Mouse (Mus musculus): ENCODE measurements around the gene Osbpl9. TPM values are rescaled to one million over a fixed set of nuclear protein-coding genes. Genes with fewer than 3 reads are reported as not detected.

Osbpl9 gene
- total and polyA plus RNA-seq, 3 experiments: 55.5 to 73.5 (median 59.2) TPM

- in situ Hi-C loops (cut with MboI; ENCODE audit: low pct_ligation_motif_present, low pct_unique_long_range_greater_than_20kb, low sequenced_read_pairs): no loop called here
- H3K9me3 ChIP-seq (replicated peaks; ENCODE audit: low read length): no peaks in the 10 kb centered on the region
- no peak within 1 kb of the TSS for H3K9ac ChIP-seq (ENCODE audit: insufficient read depth, low read depth)
- H3K4me1 ChIP-seq (ENCODE audit: control insufficient read depth in 1 of 2, insufficient read depth in 2 of 2): peaks cover 6 to 23% of the 10 kb centered on the region in 2 experiments; a peak in 3 of 4 replicates
- no peak within 1 kb of the TSS for H3K4me2 ChIP-seq (ENCODE audit: insufficient read depth, low read depth, poor library complexity, severe bottlenecking)
- TF ChIP-seq MEF2A (IDR thresholded peaks at IDR 0.05; ENCODE audit: borderline replicate concordance, low read depth, low read length) (no peak), TBP (conservative IDR thresholded peaks at IDR 0.05; ENCODE audit: low read depth, low read length) (no peak), MAFK (IDR thresholded peaks at IDR 0.05; ENCODE audit: insufficient replicate concordance, low read length) (no peak), CHD1 (IDR thresholded peaks at IDR 0.05; ENCODE audit: low read depth, low read length) (no peak)
- dilution Hi-C loops (cut with MboI; ENCODE audit: extremely low pct_ligation_motif_present, extremely low pct_unique_long_range_greater_than_20kb, low sequenced_read_pairs): no loop called here
- H3K27ac ChIP-seq (ENCODE audit: insufficient read depth, low read depth): no peak within 1 kb of the TSS
- H3K79me2 ChIP-seq (replicated peaks; ENCODE audit: control insufficient read depth, extremely low read depth, insufficient read depth, poor library complexity, severe bottlenecking): no peaks in the 10 kb centered on the region
- H3K36me3 ChIP-seq (replicated peaks in 1 of 2; ENCODE audit: control insufficient read depth in 1 of 2, insufficient read depth in 1 of 2, low read length in 1 of 2): no peaks in the 10 kb centered on the region
- no peak within 1 kb of the TSS for H3K4me3 ChIP-seq (replicated peaks in 1 of 3; ENCODE audit: low read depth in 2 of 3, low read length in 2 of 3, poor library complexity in 1 of 3)
- no peak for DNase-seq (ENCODE audit: extremely low read depth)
- H3K27me3 ChIP-seq (replicated peaks): peaks cover 5% of the 10 kb centered on the region
Measured at GRCm38 (mm10) chr4:109234185-109234584, 32.1 kb upstream of the Osbpl9 start, which contains the start of gene Calr4. TSS of gene Calr4 (plus strand) at chr4:109234485.

DNA sequence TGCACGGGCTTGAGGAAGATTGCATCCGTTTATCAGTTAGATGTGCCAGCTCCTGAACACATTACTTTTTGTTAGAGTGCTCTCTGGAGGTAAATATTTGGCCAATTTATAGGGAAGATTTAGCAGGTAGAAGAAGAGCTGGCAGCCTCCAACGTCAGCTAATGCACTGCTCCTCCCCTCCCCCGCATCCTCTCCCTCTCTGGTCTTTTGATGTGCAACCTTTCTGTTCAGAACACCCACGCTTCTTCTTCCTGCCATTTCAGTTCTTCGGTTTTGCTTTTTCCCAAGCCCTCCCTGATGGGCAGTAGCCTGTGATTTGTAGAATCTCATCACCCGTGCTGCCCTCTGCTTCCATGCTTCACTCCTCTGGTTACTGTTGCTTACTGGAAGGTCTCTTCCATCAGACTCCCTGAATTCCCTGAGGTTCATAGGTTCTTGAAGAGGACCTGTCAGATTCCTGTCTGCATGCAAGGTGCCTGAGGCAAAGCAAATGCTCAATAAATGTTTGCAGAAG, 27.8 kb upstream of the Osbpl9 start:
- H3K36me3 ChIP-seq (replicated peaks in 1 of 2; ENCODE audit: control insufficient read depth in 1 of 2, insufficient read depth in 1 of 2, low read length in 1 of 2): no peaks in the 10 kb centered on the region
- in situ Hi-C loops (cut with MboI; ENCODE audit: low pct_ligation_motif_present, low pct_unique_long_range_greater_than_20kb, low sequenced_read_pairs) (no loop called here), dilution Hi-C loops (cut with MboI; ENCODE audit: extremely low pct_ligation_motif_present, extremely low pct_unique_long_range_greater_than_20kb, low sequenced_read_pairs) (no loop called here)
- H3K9me3 ChIP-seq (replicated peaks; ENCODE audit: low read length): no peaks in the 10 kb centered on the region
- no peaks in the 10 kb centered on the region for H3K79me2 ChIP-seq (replicated peaks; ENCODE audit: control insufficient read depth, extremely low read depth, insufficient read depth, poor library complexity, severe bottlenecking)
- H3K27me3 ChIP-seq (replicated peaks): peaks cover 1% of the 10 kb centered on the region
- H3K4me1 ChIP-seq (ENCODE audit: control insufficient read depth in 1 of 2, insufficient read depth in 2 of 2): peaks cover 0 to 2% of the 10 kb centered on the region in 2 experiments; a peak in 1 of 4 replicates
- no peak overlapping the region for H3K4me3 ChIP-seq (replicated peaks in 1 of 3; ENCODE audit: low read depth in 2 of 3, low read length in 2 of 3, poor library complexity in 1 of 3)
- no peak overlapping the region for H3K27ac ChIP-seq (ENCODE audit: insufficient read depth, low read depth)
- H3K9ac ChIP-seq (ENCODE audit: insufficient read depth, low read depth): no peak overlapping the region
- H3K4me2 ChIP-seq (ENCODE audit: insufficient read depth, low read depth, poor library complexity, severe bottlenecking): no peak overlapping the region
- DNase-seq (ENCODE audit: extremely low read depth): no peak
- no peak for TF ChIP-seq BHLHE40 (IDR thresholded peaks at IDR 0.05; ENCODE audit: low read depth, low read length)
- no peak for TF ChIP-seq TCF12 (IDR thresholded peaks at IDR 0.05; ENCODE audit: low read depth, low read length)
- no peak for TF ChIP-seq MEF2A (IDR thresholded peaks at IDR 0.05; ENCODE audit: borderline replicate concordance, low read depth, low read length)
- no peak for TF ChIP-seq RAD21 (IDR thresholded peaks at IDR 0.05; ENCODE audit: low read depth, low read length)
- TF ChIP-seq JUN (IDR thresholded peaks at IDR 0.05; ENCODE audit: insufficient read depth, low read depth, low read length): no peak
- no peak for TF ChIP-seq UBTF (IDR thresholded peaks at IDR 0.05; ENCODE audit: low read depth, low read length)

- Histone ChIP-seq H3K27ac (ENCODE audit: insufficient read depth, low read depth) (no peak overlapping the region), H3K36me3 (replicated peaks in 1 of 2; ENCODE audit: control insufficient read depth in 1 of 2, insufficient read depth in 1 of 2, low read length in 1 of 2) (no peaks in the 10 kb centered on the region), H3K4me2 (ENCODE audit: insufficient read depth, low read depth, poor library complexity, severe bottlenecking) (no peak overlapping the region), H3K4me1 (ENCODE audit: control insufficient read depth in 1 of 2, insufficient read depth in 2 of 2) (peaks cover 0 to 2% of the 10 kb centered on the region in 2 experiments; a peak in 1 of 4 replicates), H3K9ac (ENCODE audit: insufficient read depth, low read depth) (no peak overlapping the region), H3K9me3 (replicated peaks; ENCODE audit: low read length) (no peaks in the 10 kb centered on the region), H3K4me3 (replicated peaks in 1 of 3; ENCODE audit: low read depth in 2 of 3, low read length in 2 of 3, poor library complexity in 1 of 3) (no peak overlapping the region), H3K79me2 (replicated peaks; ENCODE audit: control insufficient read depth, extremely low read depth, insufficient read depth, poor library complexity, severe bottlenecking) (no peaks in the 10 kb centered on the region), H3K27me3 (replicated peaks) (peaks cover 1% of the 10 kb centered on the region)
- in situ Hi-C loops (cut with MboI; ENCODE audit: low pct_ligation_motif_present, low pct_unique_long_range_greater_than_20kb, low sequenced_read_pairs) (no loop called here), dilution Hi-C loops (cut with MboI; ENCODE audit: extremely low pct_ligation_motif_present, extremely low pct_unique_long_range_greater_than_20kb, low sequenced_read_pairs) (no loop called here)
- DNase-seq (ENCODE audit: extremely low read depth): no peak
- no peak for TF ChIP-seq TCF12 (IDR thresholded peaks at IDR 0.05; ENCODE audit: low read depth, low read length)
- TF ChIP-seq ZMIZ1 (IDR thresholded peaks at IDR 0.05; ENCODE audit: low read depth, low read length): no peak
- no peak for TF ChIP-seq MAFK (IDR thresholded peaks at IDR 0.05; ENCODE audit: insufficient replicate concordance, low read length)
- no peak for TF ChIP-seq ZKSCAN1 (IDR thresholded peaks at IDR 0.05; ENCODE audit: borderline replicate concordance, low read depth, low read length)
- no peak for TF ChIP-seq MYC (IDR thresholded peaks at IDR 0.05; ENCODE audit: low read depth, low read length)
- TF ChIP-seq ELF1 (IDR thresholded peaks at IDR 0.05; ENCODE audit: low read depth, low read length): no peak
- no peak for TF ChIP-seq SMC3 (IDR thresholded peaks at IDR 0.05; ENCODE audit: low read depth, low read length)
- no peak for TF ChIP-seq KAT2A (IDR thresholded peaks at IDR 0.05; ENCODE audit: insufficient replicate concordance, low read length)
- no peak for TF ChIP-seq NELFE (IDR thresholded peaks at IDR 0.05; ENCODE audit: low read depth, low read length)
- no peak for TF ChIP-seq JUN (IDR thresholded peaks at IDR 0.05; ENCODE audit: insufficient read depth, low read depth, low read length)
- no peak for TF ChIP-seq JUND (conservative IDR thresholded peaks at IDR 0.05; ENCODE audit: low read depth, low read length)
- no peak for TF ChIP-seq GABPA (IDR thresholded peaks at IDR 0.05; ENCODE audit: insufficient replicate concordance, low read depth, low read length)
- TF ChIP-seq NRF1 (IDR thresholded peaks at IDR 0.05; ENCODE audit: low read depth, low read length): no peak
- TF ChIP-seq BHLHE40 (IDR thresholded peaks at IDR 0.05; ENCODE audit: low read depth, low read length): no peak
- TF ChIP-seq TBP (conservative IDR thresholded peaks at IDR 0.05; ENCODE audit: low read depth, low read length): no peak
Measured at GRCm38 (mm10) chr4:109226071-109226470, 24.0 kb upstream of the Osbpl9 start.

Data from CH12.LX (cell line).